Mouse (Mus musculus) bone marrow, adult 2 months (tissue): ENCODE measurements at regions not wholly inside any gene's neighbourhood (a gene's known extent, or its start where the extent isn't known, plus 50 kb on each side); places are given as distances from the start of the nearest gene placed in this dataset.

Experiments
- CTCF ChIP-seq: fragments of 200-500 bp; IDR thresholded peaks from 2 replicates; pipeline ENCODE4 v1.5.1; 2011; ENCODE audit warnings: low read length, control low read depth; ENCODE audit not compliant: control insufficient read depth, insufficient read depth
- POLR2A ChIP-seq: fragments of 200-500 bp; IDR thresholded peaks from 2 replicates; pipeline ENCODE4 v1.6.1; 2011; ENCODE audit warnings: low read depth, mild to moderate bottlenecking, control low read depth, low read length, borderline replicate concordance; ENCODE audit not compliant: control insufficient read depth

DNA sequence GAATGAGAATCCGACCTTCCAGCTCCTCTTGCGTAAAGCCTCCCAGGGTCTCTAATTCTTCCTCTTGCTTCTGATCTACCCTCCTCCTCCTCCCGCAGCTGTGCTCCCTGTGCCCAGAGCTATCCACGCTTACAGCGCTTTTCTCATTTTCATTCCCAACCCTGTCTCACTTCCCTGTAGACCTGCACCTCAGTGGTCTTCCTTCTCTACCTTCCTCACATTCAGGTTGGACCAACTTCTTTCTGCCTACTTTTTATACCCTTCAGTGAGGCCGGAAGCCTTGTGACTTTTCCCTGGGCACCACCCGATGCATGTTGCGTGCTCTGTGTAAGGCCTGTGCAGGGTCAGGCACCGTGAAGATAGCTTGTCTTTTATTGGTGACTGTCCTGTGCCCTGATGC is 263.0 kb downstream of the Eipr1 start:
- no peak for TF ChIP-seq POLR2A
- no peak for TF ChIP-seq CTCF
